Mouse (Mus musculus): Measurements from ENCODE around the gene Zhx3.

DNA sequence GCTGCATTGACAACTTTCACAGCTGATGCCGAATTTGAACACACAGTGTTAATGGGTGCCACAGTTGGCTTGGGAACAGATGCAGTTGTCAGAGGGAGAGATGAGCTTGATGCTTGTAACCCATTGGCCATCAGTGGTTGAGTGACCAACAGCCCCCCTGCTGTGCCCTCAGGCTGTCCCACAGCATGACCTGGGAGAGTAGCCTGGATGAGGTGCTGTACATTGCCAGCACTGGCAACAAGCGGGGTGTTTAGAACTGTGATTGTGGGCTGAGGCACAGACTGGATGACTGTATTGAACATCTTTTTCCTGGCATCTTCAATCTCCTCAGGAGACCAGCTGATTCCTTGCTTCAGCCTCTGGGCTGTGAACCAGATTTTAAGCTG is 92.0 kb downstream of the Zhx3 start:
- TF ChIP-seq CTCF (IDR thresholded peaks at IDR 0.05) (no peak), EP300 (IDR thresholded peaks at IDR 0.05; ENCODE audit: insufficient read depth, low read depth, low read length) (no peak)
